Mouse (Mus musculus): ENCODE measurements around the gene Ephx3.

Ephx3 gene

DNA sequence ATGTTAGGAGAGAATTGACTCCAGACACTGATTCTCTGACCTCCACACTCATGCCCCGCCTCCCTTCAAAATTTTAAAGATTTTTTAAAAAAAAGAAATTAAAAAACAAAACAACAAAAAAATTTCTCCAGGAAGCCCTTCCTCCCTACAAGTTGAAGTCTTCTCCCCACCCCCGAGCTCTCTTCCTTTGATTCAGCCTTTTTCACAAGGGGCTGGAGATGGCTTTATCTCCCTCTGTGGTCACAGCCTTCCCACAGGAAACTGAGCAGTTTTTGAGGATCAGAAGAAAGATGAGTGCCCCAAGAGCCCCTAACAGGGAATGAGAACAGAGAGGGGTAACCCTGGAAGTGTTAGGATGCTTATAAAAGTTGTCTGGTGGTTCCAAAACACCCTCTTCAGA is 16.9 kb downstream of the Ephx3 start:
- DNase-seq: no peak

DNA sequence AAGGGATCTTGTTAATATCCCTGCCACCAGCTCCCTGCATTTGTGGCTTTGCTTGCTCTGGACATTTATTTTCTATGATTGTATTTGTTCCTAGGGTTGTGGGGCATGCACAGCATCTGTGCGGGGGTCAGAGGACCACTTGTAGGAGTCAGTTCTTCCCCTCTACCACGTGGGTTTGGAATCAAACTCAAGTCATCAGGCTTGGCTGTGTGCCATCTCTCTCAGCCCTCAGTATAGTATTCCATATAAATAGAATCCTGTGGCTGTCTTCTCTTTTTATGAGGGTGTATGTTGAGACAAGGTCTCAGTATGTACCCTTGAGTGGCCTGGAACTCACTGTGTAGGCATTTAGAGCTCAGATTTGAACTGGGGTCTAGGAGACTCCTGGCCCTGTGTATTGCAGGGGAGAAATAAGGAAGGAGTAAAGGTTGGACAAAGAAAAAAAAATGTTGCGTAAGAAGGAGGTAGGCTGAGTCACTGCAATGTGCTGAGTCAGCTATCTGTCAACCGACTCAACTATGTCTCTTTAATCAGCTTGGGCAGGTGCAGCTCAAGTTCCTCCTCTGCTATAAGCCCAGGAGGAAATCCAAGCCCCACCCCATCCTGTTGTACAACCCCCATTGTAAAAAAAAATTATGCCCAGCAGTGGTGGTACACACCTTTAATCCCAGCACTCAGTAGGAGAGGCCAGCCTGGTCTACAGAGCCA is 19.7 kb downstream of the Ephx3 start:
- DNase-seq: no peak

DNA sequence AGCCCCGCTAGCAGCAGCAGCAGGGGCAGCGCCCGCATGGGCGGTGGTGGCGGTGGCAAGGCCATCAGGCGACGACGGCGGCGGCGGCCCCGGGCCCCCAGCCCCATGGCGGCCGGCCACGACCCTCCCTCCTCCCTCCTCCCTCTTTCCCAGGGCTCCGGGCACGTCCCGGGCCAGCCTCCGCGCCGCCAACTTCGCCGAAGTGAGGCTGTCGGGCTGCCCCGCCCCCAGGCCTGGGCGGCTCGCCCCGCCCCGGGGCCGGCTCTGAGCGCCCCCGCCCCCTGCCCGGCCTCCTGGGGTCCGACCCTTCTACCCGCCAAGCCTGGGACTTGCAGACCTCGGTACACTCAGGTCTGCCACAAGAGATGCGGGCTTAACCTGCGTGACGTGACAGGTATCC is 22.7 kb downstream of the Ephx3 start, which contains the start of gene Notch3:
TSS of gene Notch3 (minus strand) at position 166 of the 400 bp plus-strand sequence.
- DNase-seq: peak; percentile 34

DNA sequence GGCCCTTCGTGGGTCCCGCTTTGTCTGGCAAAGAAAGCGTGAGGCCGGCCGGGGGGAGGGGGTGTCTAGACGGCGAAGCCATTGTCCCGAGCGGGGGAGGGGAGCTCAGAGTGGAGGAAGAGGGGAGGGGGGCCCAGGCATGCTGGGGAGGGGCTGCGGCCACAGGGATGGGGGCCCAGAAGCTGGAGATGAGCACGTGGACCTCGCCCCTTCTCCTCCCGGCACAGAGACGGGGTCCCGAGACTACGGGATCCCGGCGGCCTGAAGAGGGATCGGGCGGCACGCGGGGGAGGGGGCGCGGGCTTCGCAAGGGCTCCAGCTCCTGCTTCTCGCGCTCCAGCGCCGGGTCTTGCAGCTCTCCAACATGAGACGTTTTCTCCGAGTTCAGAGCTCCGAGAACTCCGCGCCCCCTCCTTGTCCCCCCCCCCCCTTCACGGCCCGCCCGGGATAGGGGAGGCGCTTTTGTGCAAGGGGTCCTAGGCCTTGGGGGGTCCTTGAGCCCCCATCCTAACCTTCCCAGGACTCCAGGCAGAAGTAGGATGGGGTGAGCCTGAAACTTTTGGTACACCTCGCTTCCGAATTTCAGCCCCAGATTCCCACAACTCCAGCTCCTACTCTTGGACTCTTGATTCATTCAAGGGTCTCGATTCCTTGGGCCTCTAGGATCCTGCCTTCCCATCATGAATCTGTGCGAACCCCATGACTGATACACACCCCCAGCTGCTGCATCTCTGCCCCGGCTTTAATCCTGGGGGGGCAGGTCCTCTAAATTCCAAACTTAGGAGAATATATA is 23.4 kb downstream of the Ephx3 start:
- peak; percentile 64 for DNase-seq

DNA sequence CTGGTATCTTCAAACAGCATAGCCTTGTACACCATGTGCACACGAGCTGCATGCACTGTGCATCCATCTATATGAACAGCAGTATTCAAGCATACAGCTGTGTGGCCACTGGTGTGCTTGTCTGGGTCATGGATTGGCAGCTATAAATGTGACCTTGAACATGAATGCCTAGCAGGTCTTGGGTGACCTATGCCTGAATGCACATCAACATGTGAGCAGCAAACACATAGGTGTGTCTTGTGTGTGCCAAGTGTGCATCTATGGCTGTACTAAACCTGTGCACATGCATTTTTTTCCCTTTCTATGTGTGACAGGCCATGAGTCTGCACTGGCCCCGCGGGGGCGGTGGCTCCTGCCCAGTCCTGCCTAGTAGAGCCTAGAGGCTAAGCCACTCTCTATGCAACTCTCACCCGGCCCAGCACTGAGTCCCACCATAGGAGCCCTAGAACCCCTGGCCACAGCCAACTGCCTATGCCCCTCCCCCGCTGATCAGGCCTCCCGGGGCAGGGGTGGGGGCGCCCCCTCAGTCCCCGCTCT is 24.0 kb downstream of the Ephx3 start:
- no peak for DNase-seq

DNA sequence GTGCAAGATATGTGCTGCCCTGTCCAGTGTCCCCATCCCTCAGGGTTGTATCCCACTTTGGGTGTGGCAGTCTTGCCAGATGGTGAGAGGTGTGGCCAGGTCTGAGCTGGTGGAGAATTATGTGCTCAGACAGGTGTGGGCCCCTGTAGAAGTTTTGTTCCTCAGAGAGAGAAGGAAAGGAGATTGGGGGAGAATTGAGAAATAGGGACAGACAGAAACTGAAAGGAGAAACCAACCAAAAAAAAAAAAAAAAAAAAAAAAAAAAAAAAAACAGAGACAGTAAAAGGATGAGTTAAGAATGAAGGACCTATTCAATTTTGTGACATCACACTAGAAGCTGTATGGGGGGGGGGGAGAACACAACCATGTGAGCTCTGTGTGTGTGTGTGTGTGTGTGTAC is 24.6 kb downstream of the Ephx3 start:
- no peak for DNase-seq

DNA sequence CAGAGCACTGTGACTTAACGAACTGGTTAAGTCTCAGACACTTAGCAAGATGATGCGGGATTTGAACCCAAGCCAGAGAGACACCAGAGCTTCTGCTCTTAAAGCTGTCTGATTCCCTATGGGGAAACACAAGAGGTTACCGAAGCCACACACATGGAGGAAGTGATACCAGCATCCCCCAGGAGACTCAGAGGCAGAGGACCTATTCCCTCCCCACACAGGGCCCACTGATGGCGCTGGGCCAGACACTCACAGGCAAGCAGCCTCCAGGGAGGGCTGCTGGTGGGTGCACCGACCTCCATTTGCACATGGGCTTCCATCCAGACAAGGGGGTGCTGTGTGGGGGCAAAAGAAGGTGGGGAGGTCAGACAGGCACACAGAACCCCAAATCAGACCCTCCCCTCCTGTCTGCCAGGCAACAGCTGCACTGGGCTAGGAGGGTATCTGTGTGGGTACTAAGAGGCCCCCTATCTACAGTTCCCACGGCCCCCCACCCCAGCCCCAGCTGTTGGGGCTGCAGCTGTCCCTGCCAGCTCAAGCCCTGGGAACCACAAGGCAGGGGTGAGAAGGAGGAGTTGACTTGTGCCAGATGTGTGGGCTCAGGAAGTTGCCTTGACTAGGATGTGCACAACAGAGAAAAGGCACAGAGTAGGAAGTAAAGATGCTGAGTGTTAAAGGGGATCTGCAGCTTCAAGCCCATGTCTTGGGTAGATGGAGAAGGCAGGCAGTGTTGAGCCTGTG is 25.3 kb downstream of the Ephx3 start:
- peak; percentile 32 for DNase-seq

DNA sequence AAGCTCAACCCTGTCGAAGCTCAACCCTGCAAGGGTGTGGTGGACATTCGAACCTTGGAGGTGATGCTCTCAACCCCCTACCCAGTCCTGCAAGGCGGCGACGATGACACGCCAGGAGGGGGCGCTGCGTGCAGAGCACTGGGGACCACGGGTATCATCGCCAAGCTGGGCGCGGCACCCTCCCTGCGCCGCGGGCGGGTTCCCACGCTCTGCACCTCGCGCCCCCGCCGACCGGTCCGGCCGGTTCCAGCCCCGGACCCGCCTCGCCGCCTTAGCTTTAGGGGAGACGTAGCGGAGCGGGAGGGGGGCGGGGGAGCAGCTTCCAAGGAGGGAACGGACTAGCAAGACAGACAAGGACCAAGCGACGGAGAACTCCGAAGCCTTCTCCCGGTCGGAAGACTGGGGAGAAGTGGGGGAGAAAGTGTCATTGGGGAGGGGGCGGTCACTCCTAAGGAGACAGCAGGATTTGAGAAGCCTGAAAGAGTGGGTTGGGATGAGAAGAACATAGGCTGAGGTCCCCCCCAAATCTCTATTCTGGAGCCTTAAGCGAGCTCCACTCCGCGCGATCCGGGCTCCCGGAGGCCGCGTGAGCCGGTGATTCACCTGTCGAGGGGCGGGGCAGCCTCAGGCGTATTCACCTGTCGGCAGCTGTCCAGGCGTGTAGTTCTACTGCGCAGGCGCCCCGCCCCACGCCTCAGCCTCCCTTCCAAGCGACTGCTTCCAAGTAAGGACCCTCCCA is 27.1 kb downstream of the Ephx3 start:
- DNase-seq: peak; percentile 73

DNA sequence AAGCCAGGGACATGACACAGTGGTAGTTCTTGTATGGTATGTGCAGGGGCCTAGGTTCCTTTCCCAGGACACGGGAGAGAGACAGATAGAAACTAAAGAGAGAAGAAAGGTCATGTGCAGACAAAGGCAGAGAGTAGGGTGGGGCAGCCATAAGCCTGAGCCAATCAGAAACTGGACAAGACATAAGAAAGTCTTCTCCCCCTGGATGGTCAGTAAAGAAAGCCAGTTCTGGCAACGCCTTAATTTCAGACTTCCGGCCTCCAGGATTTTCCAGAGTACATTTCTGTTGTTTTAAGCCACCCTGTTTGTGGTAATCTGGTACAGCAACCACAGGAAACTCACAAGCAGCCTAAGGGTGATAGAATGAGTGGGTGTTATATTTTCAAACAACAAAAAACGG is 28.5 kb downstream of the Ephx3 start:
- no peak for DNase-seq

DNA sequence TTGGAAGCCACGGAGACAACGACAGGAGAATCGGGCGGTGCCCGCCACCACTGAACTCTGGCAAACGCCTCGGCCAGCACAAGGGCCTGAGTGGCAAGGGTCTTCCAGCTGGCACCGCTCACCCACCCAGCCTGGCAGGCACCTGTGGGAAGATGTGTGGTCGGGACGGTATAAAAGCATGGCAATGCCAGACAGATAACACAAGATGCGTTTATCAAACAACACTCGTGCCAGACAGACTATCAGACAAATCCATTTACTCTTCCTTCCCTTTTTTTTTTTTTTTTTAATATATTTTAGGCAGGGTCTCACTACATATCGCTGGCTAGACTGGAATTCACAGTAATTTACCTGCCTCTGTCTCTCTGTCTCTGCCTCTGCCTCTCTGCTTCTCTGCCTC is 30.5 kb downstream of the Ephx3 start:
- DNase-seq: no peak

DNA sequence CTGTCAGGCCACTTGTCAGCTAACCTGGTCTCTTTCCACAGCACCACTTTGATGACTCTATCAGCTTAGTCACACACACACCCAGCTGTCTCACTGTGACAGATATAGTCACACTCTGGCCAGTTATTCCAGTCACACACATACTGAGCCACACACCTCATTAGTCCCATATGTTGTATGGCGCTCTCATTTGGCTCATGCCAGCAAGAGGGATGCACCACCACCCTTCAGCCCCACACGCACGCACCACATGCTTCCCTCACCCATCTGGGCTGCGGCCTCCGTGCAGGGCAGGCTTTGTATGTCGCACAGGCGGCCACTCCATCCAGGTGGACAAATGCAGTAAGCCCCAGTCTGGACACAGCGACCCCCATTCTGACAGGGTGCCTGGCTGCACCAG is 42.6 kb downstream of the Ephx3 start:
- DNase-seq: no peak

DNA sequence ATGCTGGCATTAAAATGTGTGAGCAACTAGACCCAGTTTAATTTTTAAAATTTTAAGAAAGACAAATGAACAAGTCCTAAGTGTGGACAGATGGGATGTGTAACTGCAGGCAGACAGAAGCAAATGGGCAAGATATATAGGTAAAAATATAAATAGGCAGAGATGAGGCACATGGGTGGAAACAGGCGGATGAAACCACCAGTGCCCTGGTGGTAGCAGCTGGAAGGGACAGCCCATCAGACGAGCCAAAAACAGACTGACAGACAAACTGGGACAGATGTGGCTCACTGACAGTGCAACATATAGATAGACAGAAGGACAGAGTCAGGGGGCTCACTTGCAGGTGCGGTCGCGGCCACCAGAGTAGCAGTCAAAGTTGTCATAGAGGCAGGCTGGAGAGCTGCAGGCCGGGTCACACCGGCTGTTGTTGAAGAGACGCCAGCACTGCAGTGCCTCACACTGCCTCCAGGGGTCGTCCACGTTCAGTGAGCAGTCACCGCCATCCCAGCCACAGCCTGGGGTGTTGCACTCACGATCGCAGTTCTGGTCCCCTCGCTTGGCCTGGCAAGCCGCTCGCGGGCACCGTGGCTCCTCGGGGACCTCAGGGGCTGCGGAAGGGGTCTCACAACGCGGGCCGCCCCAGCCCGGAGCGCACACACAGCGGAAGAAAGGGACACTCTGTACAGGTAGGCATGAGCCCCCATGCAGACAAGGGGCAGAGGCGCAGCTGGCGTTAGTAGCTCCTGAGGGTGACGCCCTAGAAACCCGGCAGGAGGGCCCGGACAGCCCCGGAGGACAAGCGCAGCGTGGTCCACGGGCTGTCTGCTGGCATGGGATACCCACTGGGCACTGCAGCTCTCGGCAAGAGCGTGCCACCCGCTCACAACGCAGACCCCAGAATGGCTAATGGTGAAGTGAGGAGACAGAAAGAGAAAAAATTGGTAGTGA is 46.2 kb downstream of the Ephx3 start:
- DNase-seq: peak; percentile 78

DNA sequence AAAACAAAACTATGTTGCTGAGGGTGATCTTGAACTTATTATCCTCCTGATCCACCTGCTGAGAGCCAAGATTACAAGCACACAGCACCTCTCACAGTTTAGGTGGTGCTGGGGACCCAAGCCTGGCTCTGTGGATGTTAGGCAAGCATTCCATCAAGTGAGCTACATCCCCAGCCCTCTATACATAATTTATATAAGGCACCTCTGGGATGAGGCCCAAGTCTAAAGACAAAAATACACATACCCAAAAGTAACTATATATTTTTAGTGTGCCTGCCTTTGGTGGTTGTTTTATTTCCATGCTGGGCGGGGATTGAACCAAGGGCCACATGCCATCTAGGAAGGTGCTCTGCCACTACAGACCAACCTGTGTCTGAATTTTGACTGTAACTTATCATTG is 47.1 kb downstream of the Ephx3 start:
- DNase-seq: no peak
